Mouse (Mus musculus) heart, postnatal 36 days (tissue): ENCODE measurements around the gene Tbc1d17. TPM values are rescaled to one million over a fixed set of nuclear protein-coding genes. Genes with fewer than 3 reads are reported as not detected.
A peak's percentile ranks its signal among the peaks of the same experiment; 100 is the strongest.

ENCODE experiments used
- DNase-seq, 2 experiments: peaks; one replicate each; pipeline ENCODE4 v3.0.0; 2021 to 2022
- intact Hi-C: fragments of 180-260 bp; cut with DNase I; formaldehyde crosslinking; loops from one replicate; pipeline ENCODE4 v1.15.1; 2025
- total RNA-seq, 2 experiments: library from RNA; stranded (reverse); gene quantifications; 2 replicates each; pipeline ENCODE4 v1.2.3; 2021

Gene Tbc1d17
- total RNA-seq, 2 experiments from 2014 or later = 58.1 to 59.1 TPM

GRCm38 (mm10) chr7:44835373-44836015 lies 13.4 kb downstream of the Tbc1d17 start:
- no peak for DNase-seq
- intact Hi-C loops = no loop called here

- intact Hi-C loops = no loop called here
- no peak for DNase-seq
These were observed 16.1 kb downstream of the Tbc1d17 start for GRCm38 (mm10) chr7:44832763-44833162.

GRCm38 (mm10) chr7:44828706-44829105 lies 20.2 kb downstream of the Tbc1d17 start:
- no peak for DNase-seq
- intact Hi-C loops = no loop called here

- intact Hi-C loops = no loop called here
- DNase-seq = no peak
These were observed 22.1 kb downstream of the Tbc1d17 start for GRCm38 (mm10) chr7:44826771-44827170.

GRCm38 (mm10) chr7:44824872-44825271 lies 24.0 kb downstream of the Tbc1d17 start:
- intact Hi-C loops = loop anchor here (1.0 to 2.0 kb wide), 2 partner anchors 74 to 101 kb away; partner anchors contain the start of gene Zfp473
- DNase-seq = peak; percentile 81 to 85

- intact Hi-C loops = no loop called here
- DNase-seq = peak in 1 of 2 experiments; percentile 2
These were observed 25.5 kb downstream of the Tbc1d17 start for GRCm38 (mm10) chr7:44823409-44823808.

GRCm38 (mm10) chr7:44821666-44822448 lies 27.0 kb downstream of the Tbc1d17 start:
- peak; percentile 1 for DNase-seq
- intact Hi-C loops = no loop called here

- intact Hi-C loops = no loop called here
- peak in 1 of 2 experiments; percentile 3 for DNase-seq
These were observed 28.4 kb downstream of the Tbc1d17 start for GRCm38 (mm10) chr7:44820525-44820924.

GRCm38 (mm10) chr7:44819863-44820262 lies 29.0 kb downstream of the Tbc1d17 start:
- DNase-seq = peak; percentile 8 to 12
- intact Hi-C loops = no loop called here

GRCm38 (mm10) chr7:44819391-44819790 lies 29.5 kb downstream of the Tbc1d17 start:
- intact Hi-C loops = no loop called here
- peak; percentile 1 to 8 for DNase-seq

GRCm38 (mm10) chr7:44818751-44819235 lies 30.1 kb downstream of the Tbc1d17 start:
- intact Hi-C loops = no loop called here
- peak; percentile 63 to 69 for DNase-seq

- DNase-seq = no peak
- intact Hi-C loops = no loop called here
These were observed 30.7 kb downstream of the Tbc1d17 start for GRCm38 (mm10) chr7:44818164-44818563.

GRCm38 (mm10) chr7:44817441-44817840 lies 31.4 kb downstream of the Tbc1d17 start:
- DNase-seq = no peak
- intact Hi-C loops = no loop called here

- DNase-seq = peak; percentile 68 to 81
- intact Hi-C loops = no loop called here
These were observed 32.3 kb downstream of the Tbc1d17 start, which contains the start of gene Atf5 for GRCm38 (mm10) chr7:44816470-44817021. TSS of gene Atf5 (minus strand) at chr7:44816658.

- intact Hi-C loops = loop anchor here (2.0 kb wide), 1 partner anchor 65 kb away; the partner anchor contains the start of gene Zfp473
- peak; percentile 98 to 99 for DNase-seq
These were observed 33.0 kb downstream of the Tbc1d17 start, which contains the start of the genes Nup62 and Il4i1 for GRCm38 (mm10) chr7:44815721-44816469. TSS of gene Nup62 (plus strand) at chr7:44816088. TSS of gene Il4i1 (plus strand) at chr7:44816387.

GRCm38 (mm10) chr7:44814952-44815553 lies 33.8 kb downstream of the Tbc1d17 start:
- no peak for DNase-seq
- intact Hi-C loops = loop anchor here (2.0 to 5.0 kb wide), 2 partner anchors 43 to 64 kb away; partner anchors contain the start of gene Zfp473

- intact Hi-C loops = loop anchor here (2.0 to 5.0 kb wide), 2 partner anchors 42 to 64 kb away; partner anchors contain the start of gene Zfp473
- no peak for DNase-seq
These were observed 34.5 kb downstream of the Tbc1d17 start for GRCm38 (mm10) chr7:44814423-44814822.

GRCm38 (mm10) chr7:44813985-44814384 lies 34.9 kb downstream of the Tbc1d17 start:
- intact Hi-C loops = loop anchor here (2.0 to 5.0 kb wide), 2 partner anchors 42 to 63 kb away; partner anchors contain the start of gene Zfp473
- no peak for DNase-seq

GRCm38 (mm10) chr7:44812651-44813325 lies 36.1 kb downstream of the Tbc1d17 start:
- intact Hi-C loops = loop anchor here (5.0 kb wide), 1 partner anchor 40 kb away; no protein-coding TSS in a partner anchor
- no peak for DNase-seq
